Mouse (Mus musculus) liver, embryonic 14.5 days (tissue): ENCODE results near the gene C9orf72.

Source experiments
- CTCF ChIP-seq: IDR thresholded peaks from 2 replicates; pipeline ENCODE4 v1.5.1; 2016; ENCODE audit warnings: antibody characterized with exemption, low read depth, control low read depth
- EP300 ChIP-seq: IDR thresholded peaks from 2 replicates; pipeline ENCODE4 v1.6.1; 2016; ENCODE audit warnings: antibody characterized with exemption, low read depth

DNA sequence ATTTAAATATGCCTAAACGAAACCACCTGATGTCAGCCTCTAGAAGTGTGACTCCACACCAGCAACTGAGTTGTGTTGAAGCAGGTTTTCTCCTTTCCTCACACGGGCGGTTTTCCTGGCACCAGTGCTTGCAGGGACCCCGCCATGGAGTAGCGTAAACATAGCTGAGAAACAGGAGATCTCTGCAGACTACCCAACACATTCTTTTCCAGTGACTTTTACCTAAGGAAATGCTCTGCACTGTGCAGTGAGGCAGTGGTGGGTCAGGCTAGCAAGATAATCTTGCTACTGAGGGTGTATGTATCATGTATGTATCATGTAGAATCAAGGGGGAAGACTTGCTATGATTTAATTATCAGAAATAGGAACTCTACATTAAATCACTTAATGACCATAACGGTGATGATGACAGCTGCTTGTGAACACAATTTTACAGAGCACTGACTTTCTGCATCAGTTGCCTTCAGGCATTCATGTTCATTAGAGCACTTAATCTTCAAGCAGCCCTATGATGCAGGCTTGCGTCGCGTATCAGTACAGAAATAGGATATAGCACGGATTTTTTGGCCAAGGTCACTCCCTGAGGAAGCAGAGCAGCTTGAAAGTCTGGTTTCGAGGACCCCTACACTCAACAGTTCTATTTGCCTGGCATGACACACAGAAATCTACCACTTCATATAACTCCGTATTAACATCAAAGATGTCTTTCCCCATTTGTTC, 47.9 kb downstream of the C9orf72 start:
- TF ChIP-seq CTCF (no peak), EP300 (no peak)
